Mouse (Mus musculus) ovary, adult 18-20 months (tissue): Measurements from ENCODE around the gene Bglap.
"Not testable (repeated sequence)": the region's sequence is repeated elsewhere in the genome, so short reads cannot be mapped to it uniquely, and the experiment has no call there.

ENCODE experiments used
- DNase-seq: peaks from one replicate; pipeline ENCODE4 v3.0.0; 2022; ENCODE audit warnings: low spot score, mixed read lengths

The Bglap gene

GRCm38 (mm10) chr3:88384364-88384763, at the start of gene Bglap:
TSS of gene Bglap (minus strand) at chr3:88384464.
- no peak for DNase-seq

- not testable (repeated sequence) for DNase-seq
Measured at GRCm38 (mm10) chr3:88428639-88429038, 44.4 kb upstream of the Bglap start.

- DNase-seq, result no peak
Measured at GRCm38 (mm10) chr3:88427342-88427905, 43.2 kb upstream of the Bglap start.

- no peak for DNase-seq
Measured at GRCm38 (mm10) chr3:88425708-88426420, 41.6 kb upstream of the Bglap start.

GRCm38 (mm10) chr3:88425330-88425689, 41.0 kb upstream of the Bglap start:
- DNase-seq, result no peak

- DNase-seq, result peak; percentile 92
Measured at GRCm38 (mm10) chr3:88424605-88425329, 40.5 kb upstream of the Bglap start, which contains the start of gene Slc25a44. TSS of gene Slc25a44 (minus strand) at chr3:88425139.

GRCm38 (mm10) chr3:88422020-88422720, 37.9 kb upstream of the Bglap start:
- DNase-seq, result no peak

- no peak for DNase-seq
Measured at GRCm38 (mm10) chr3:88420771-88421170, 36.5 kb upstream of the Bglap start.

GRCm38 (mm10) chr3:88418016-88418415, 33.8 kb upstream of the Bglap start:
- DNase-seq, result no peak

GRCm38 (mm10) chr3:88415668-88416067, 31.4 kb upstream of the Bglap start:
- DNase-seq, result peak; percentile 67

- DNase-seq, result no peak
Measured at GRCm38 (mm10) chr3:88412636-88413035, 28.4 kb upstream of the Bglap start.

GRCm38 (mm10) chr3:88411681-88412080, 27.4 kb upstream of the Bglap start:
- no peak for DNase-seq

- no peak for DNase-seq
Measured at GRCm38 (mm10) chr3:88410645-88411031, 26.4 kb upstream of the Bglap start.

- peak; percentile 90 for DNase-seq
Measured at GRCm38 (mm10) chr3:88409741-88410644, 25.7 kb upstream of the Bglap start, which contains the start of gene Pmf1. TSS of gene Pmf1 (minus strand) at chr3:88410331.

- DNase-seq, result no peak
Measured at GRCm38 (mm10) chr3:88408953-88409352, 24.7 kb upstream of the Bglap start.

GRCm38 (mm10) chr3:88407529-88407928, 23.3 kb upstream of the Bglap start:
- DNase-seq, result no peak

- peak; percentile 47 for DNase-seq
Measured at GRCm38 (mm10) chr3:88407090-88407489, 22.8 kb upstream of the Bglap start.

- DNase-seq, result no peak
Measured at GRCm38 (mm10) chr3:88403522-88404230, 19.4 kb upstream of the Bglap start.

GRCm38 (mm10) chr3:88398666-88399065, 14.4 kb upstream of the Bglap start:
- DNase-seq, result no peak

- no peak for DNase-seq
Measured at GRCm38 (mm10) chr3:88395742-88396141, 11.5 kb upstream of the Bglap start.

- DNase-seq, result no peak
Measured at GRCm38 (mm10) chr3:88395288-88395687, 11.0 kb upstream of the Bglap start.
